Mouse (Mus musculus) E14TG2a.4 (cell line): ENCODE data around the gene Igf2bp3.

Source experiments
- CTCF ChIP-seq: conservative IDR thresholded peaks from 2 replicates; pipeline ENCODE4 v1.5.1; 2014; ENCODE audit warnings: low read length
- POU5F1 ChIP-seq: IDR thresholded peaks from 2 replicates; pipeline ENCODE4 v1.6.1; 2014; ENCODE audit warnings: low read length, borderline replicate concordance

DNA sequence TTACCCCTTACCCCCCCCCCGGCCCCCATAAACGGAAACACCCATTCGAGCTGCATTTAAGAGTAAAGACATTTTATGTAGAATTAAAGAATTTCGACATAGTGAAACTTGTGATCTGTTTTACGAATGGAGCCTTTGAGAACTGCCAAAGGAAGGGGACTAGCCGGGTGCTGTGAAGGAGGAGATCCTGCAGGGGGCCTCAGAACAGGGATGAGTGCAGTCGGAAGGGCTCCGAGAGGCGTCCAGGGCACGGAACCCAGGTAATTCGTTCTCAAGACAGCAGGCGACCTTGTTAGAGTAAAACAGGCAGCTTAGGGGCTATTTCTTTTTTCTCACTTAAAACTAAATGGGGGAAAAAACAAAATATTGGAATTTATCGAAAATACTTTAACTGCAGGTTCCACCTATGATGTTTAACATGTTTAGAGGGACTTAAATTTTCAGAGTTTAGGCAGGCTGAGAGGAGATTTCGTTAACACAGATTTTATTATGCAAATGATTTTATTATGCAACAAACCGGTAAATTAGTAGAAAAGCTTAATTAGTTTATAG lies 12.5 kb upstream of the Igf2bp3 start:
- TF ChIP-seq CTCF (peak; percentile 52), POU5F1 (no peak)
